In genomic region chr1:193488039-193488438, GRCm38 (mm10) we compare ENCODE assay signal across 27 mouse cellular contexts.
DNase-seq lines count a peak whose midpoint lies in the region; ATAC-seq and TF ChIP-seq lines count a peak whose summit lies in the region.
"Had no signal": no experiment of that assay in that cellular context is flagged by ENCODE, and none has a peak within 500 bp of the region (broad histone marks: within the 10 kb centered on the region; RNA-seq: fewer than 3 reads in every experiment).

No protein-coding gene starts in this region.

- H3K36me3 ChIP-seq in forebrain, embryonic 14.5 days (ENCODE audit: control insufficient read depth, insufficient read depth, low read length), result no peaks in the 10 kb centered on the region
- no peaks in the 10 kb centered on the region for H3K36me3 ChIP-seq in forebrain, embryonic 10.5 days (replicated peaks)
- no peaks in the 10 kb centered on the region for H3K36me3 ChIP-seq in midbrain, embryonic 16.5 days (ENCODE audit: control insufficient read depth, insufficient read depth, low read length)
- no peaks in the 10 kb centered on the region for H3K36me3 ChIP-seq in midbrain, embryonic 13.5 days
- no peaks in the 10 kb centered on the region for H3K36me3 ChIP-seq in hindbrain, postnatal 0 days (ENCODE audit: insufficient read depth, low read length)
- H3K36me3 ChIP-seq: embryonic facial prominence, embryonic 13.5 days; liver, embryonic 13.5 days; midbrain, embryonic 12.5 days; stomach, embryonic 15.5 days had no signal

- H3K4me1 ChIP-seq in forebrain, embryonic 14.5 days (ENCODE audit: control insufficient read depth, insufficient read depth, low read length), result 0 out of 2 replicates have a peak, but pooled peaks cover 4% of the 10 kb centered on the region
- peaks cover 24% of the 10 kb centered on the region for H3K4me1 ChIP-seq in forebrain, embryonic 10.5 days
- H3K4me1 ChIP-seq in midbrain, embryonic 16.5 days (ENCODE audit: control insufficient read depth, insufficient read depth, low read length), result no peaks in the 10 kb centered on the region; the same call in 1 of the 2 replicates
- 0 out of 2 replicates have a peak, but pooled peaks cover 2% of the 10 kb centered on the region for H3K4me1 ChIP-seq in midbrain, embryonic 13.5 days (replicated peaks)
- H3K4me1 ChIP-seq in hindbrain, postnatal 0 days (ENCODE audit: insufficient read depth, low read length), result no peaks in the 10 kb centered on the region
- H3K4me1 ChIP-seq: liver, embryonic 13.5 days; stomach, embryonic 15.5 days had no signal

- DNase-seq in forebrain, embryonic 14.5 days (ENCODE audit: low spot score), result peak; percentile 55
- no peak for DNase-seq in forebrain, embryonic 10.5 days (ENCODE audit: extremely low spot score, low spot score)
- peak; percentile 43 for DNase-seq in brain, adult 2 months (ENCODE audit: low read depth, low spot score)
- peak; percentile 45 for DNase-seq in hindbrain, postnatal 0 days (ENCODE audit: low spot score)
- no peak for DNase-seq in natural killer cell, adult 2 months (ENCODE audit: low spot score in 2 of 2)
- DNase-seq in gastrocnemius, adult 18-20 months (ENCODE audit: low spot score), result no peak
- DNase-seq: adrenal gland, postnatal 36 days; cerebellum, adult 11-12 months; cerebellum, postnatal 10 days; gastrocnemius, postnatal 36 days; heart, adult 2 months; kidney, adult 18-20 months; layer of hippocampus, adult 9-11 months; liver, embryonic 13.5 days; lung, adult 2 months; lung, postnatal 14 days; right cerebral cortex, adult 18-20 months; thymus, adult 18-20 months; thymus, postnatal 4 days had no signal

- H3K9me3 ChIP-seq in forebrain, embryonic 14.5 days (replicated peaks; ENCODE audit: control insufficient read depth, low read length), result no peaks in the 10 kb centered on the region
- H3K9me3 ChIP-seq in forebrain, embryonic 10.5 days, result no peaks in the 10 kb centered on the region
- H3K9me3 ChIP-seq in midbrain, embryonic 16.5 days (replicated peaks; ENCODE audit: control insufficient read depth, low read length, poor library complexity, severe bottlenecking), result no peaks in the 10 kb centered on the region
- H3K9me3 ChIP-seq in midbrain, embryonic 13.5 days, result no peaks in the 10 kb centered on the region
- H3K9me3 ChIP-seq in hindbrain, postnatal 0 days (ENCODE audit: low read length), result no peaks in the 10 kb centered on the region
- H3K9me3 ChIP-seq: embryonic facial prominence, embryonic 13.5 days; liver, embryonic 13.5 days; midbrain, embryonic 12.5 days; stomach, embryonic 15.5 days had no signal

- no peaks in the 10 kb centered on the region; the same call in 1 of the 2 replicates for H3K27me3 ChIP-seq in forebrain, embryonic 14.5 days (replicated peaks; ENCODE audit: control insufficient read depth, insufficient read depth, low read length)
- H3K27me3 ChIP-seq in forebrain, embryonic 10.5 days (ENCODE audit: poor library complexity, severe bottlenecking), result no peaks in the 10 kb centered on the region
- no peaks in the 10 kb centered on the region for H3K27me3 ChIP-seq in midbrain, embryonic 16.5 days (ENCODE audit: control insufficient read depth, insufficient read depth, low read depth, low read length)
- H3K27me3 ChIP-seq in midbrain, embryonic 13.5 days, result no peaks in the 10 kb centered on the region
- no peaks in the 10 kb centered on the region for H3K27me3 ChIP-seq in hindbrain, postnatal 0 days (ENCODE audit: insufficient read depth, low read length)
- H3K27me3 ChIP-seq: embryonic facial prominence, embryonic 13.5 days; liver, embryonic 13.5 days; midbrain, embryonic 12.5 days; stomach, embryonic 15.5 days had no signal

- no peak overlapping the region for H3K9ac ChIP-seq in forebrain, embryonic 14.5 days (ENCODE audit: low read length)
- H3K9ac ChIP-seq in midbrain, embryonic 16.5 days (ENCODE audit: low read depth, low read length), result no peak overlapping the region
- H3K9ac ChIP-seq in midbrain, embryonic 13.5 days (replicated peaks), result no peak overlapping the region
- H3K9ac ChIP-seq in hindbrain, postnatal 0 days (replicated peaks; ENCODE audit: low read length), result no peak overlapping the region
- H3K9ac ChIP-seq: embryonic facial prominence, embryonic 13.5 days; liver, embryonic 13.5 days; midbrain, embryonic 12.5 days; stomach, embryonic 15.5 days had no signal

- TF ChIP-seq CTCF in hindbrain, postnatal 0 days (IDR thresholded peaks at IDR 0.05; ENCODE audit: low read depth), result no peak

- WGBS in forebrain, embryonic 14.5 days, result 43% methylated on average over 6 of the region's 6 CpGs
- 60% methylated on average over 6 of the region's 6 CpGs for WGBS in forebrain, embryonic 10.5 days
- WGBS in midbrain, embryonic 16.5 days, result 49% methylated on average over 6 of the region's 6 CpGs
- 58% methylated on average over 6 of the region's 6 CpGs for WGBS in midbrain, embryonic 13.5 days
- WGBS in hindbrain, postnatal 0 days, result 30% methylated on average over 6 of the region's 6 CpGs

- ATAC-seq in forebrain, embryonic 14.5 days, result no peak
- ATAC-seq in midbrain, embryonic 16.5 days, result peak; percentile 32; the same call in 1 of the 2 replicates
- ATAC-seq in midbrain, embryonic 13.5 days, result no peak
- ATAC-seq in hindbrain, postnatal 0 days, result no peak
- ATAC-seq: inflammation-experienced regulatory T-cells, adult 6 months; Patski had no signal

- no peak overlapping the region for H3K27ac ChIP-seq in forebrain, embryonic 14.5 days (ENCODE audit: low read depth, low read length)
- H3K27ac ChIP-seq in forebrain, embryonic 10.5 days, result no peak overlapping the region
- H3K27ac ChIP-seq in midbrain, embryonic 16.5 days (ENCODE audit: low read length), result no peak overlapping the region
- H3K27ac ChIP-seq in midbrain, embryonic 13.5 days, result no peak overlapping the region; the same call in 1 of the 2 replicates
- H3K27ac ChIP-seq in hindbrain, postnatal 0 days, result no peak overlapping the region
- H3K27ac ChIP-seq: embryonic facial prominence, embryonic 13.5 days; heart, adult 2 months; kidney, postnatal 0 days; liver, embryonic 13.5 days; midbrain, embryonic 12.5 days; stomach, embryonic 15.5 days had no signal

- no peak overlapping the region for H3K4me3 ChIP-seq in forebrain, embryonic 14.5 days (ENCODE audit: low read depth, low read length)
- no peak overlapping the region for H3K4me3 ChIP-seq in forebrain, embryonic 10.5 days
- H3K4me3 ChIP-seq in midbrain, embryonic 16.5 days (ENCODE audit: low read depth, low read length), result no peak overlapping the region
- H3K4me3 ChIP-seq in midbrain, embryonic 13.5 days (replicated peaks), result no peak overlapping the region
- H3K4me3 ChIP-seq in hindbrain, postnatal 0 days (ENCODE audit: low read length), result no peak overlapping the region
- H3K4me3 ChIP-seq: embryonic facial prominence, embryonic 13.5 days; heart, adult 2 months; liver, embryonic 13.5 days; midbrain, embryonic 12.5 days; stomach, embryonic 15.5 days had no signal

- H3K4me2 ChIP-seq in forebrain, embryonic 14.5 days (ENCODE audit: low read length), result no peak overlapping the region
- no peak overlapping the region for H3K4me2 ChIP-seq in midbrain, embryonic 16.5 days (ENCODE audit: low read length)
- no peak overlapping the region for H3K4me2 ChIP-seq in midbrain, embryonic 13.5 days (replicated peaks)
- H3K4me2 ChIP-seq in hindbrain, postnatal 0 days (ENCODE audit: low read depth, low read length), result no peak overlapping the region
- H3K4me2 ChIP-seq: embryonic facial prominence, embryonic 13.5 days; liver, embryonic 13.5 days; midbrain, embryonic 12.5 days; stomach, embryonic 15.5 days had no signal

Comparison
In these comparisons a context has a peak if more than half of its experiments do, and no peak if none do; other contexts are left out.
1. DNase-seq: peak in forebrain, embryonic 14.5 days (single experiment), brain, adult 2 months (single experiment) and hindbrain, postnatal 0 days (single experiment); none in forebrain, embryonic 10.5 days (single experiment), natural killer cell, adult 2 months (0 of 2) and gastrocnemius, adult 18-20 months (single experiment).